Comparison of ENCODE assay signal across 12 mouse cellular contexts in genomic region chr3:66172907-66173306, GRCm38 (mm10). TPM values are rescaled to one million over a fixed set of nuclear protein-coding genes. Genes with fewer than 3 reads are reported as not detected.
A peak's percentile ranks its signal among the peaks of the same experiment; 100 is the strongest.
DNase-seq lines count a peak whose midpoint lies in the region.
"Had no signal": no experiment of that assay in that cellular context is flagged by ENCODE, and none has a peak within 500 bp of the region (broad histone marks: within the 10 kb centered on the region; RNA-seq: fewer than 3 reads in every experiment).

No protein-coding gene starts in this region.

- DNase-seq in gastrocnemius, postnatal 14 days = peak; percentile 5
- no peak for DNase-seq in gastrocnemius, postnatal 10 days
- peak; percentile 37 for DNase-seq in left cerebral cortex, postnatal 4 days
- DNase-seq in left cerebral cortex, adult 11 months (ENCODE audit: low spot score) = no peak
- DNase-seq in NIH3T3 (ENCODE audit: low read depth) = peak; percentile 84
- DNase-seq in fibroblast of lung, adult 2 months (ENCODE audit: low read depth) = peak; percentile 86
- DNase-seq in neural tube, embryonic 10.5 days (ENCODE audit: extremely low spot score, low spot score) = no peak
- DNase-seq in frontal cortex, postnatal 14 days (ENCODE audit: low spot score in 2 of 2) = no peak
- DNase-seq: adrenal gland, postnatal 10 days; gastrocnemius, adult 2 months; kidney, postnatal 10 days; spleen, adult 18-20 months had no signal

- intact Hi-C loops in gastrocnemius, postnatal 14 days (cut with DNase I; ENCODE audit: low total_unique reads) = no loop called here
- intact Hi-C loops in left cerebral cortex, postnatal 4 days (cut with DNase I) = no loop called here

RNA-seq across cellular contexts. Expression of gene Ptx3, which starts 46.8 kb away (rescaled TPM):
- 1 to 10 TPM; 3.8 to 8.6 TPM for total RNA-seq in gastrocnemius, postnatal 14 days (2021)
- 1 to 10 TPM; 7.7 to 9.3 TPM for total RNA-seq in gastrocnemius, postnatal 10 days (2021)
- 1 to 10 TPM; 6.0 to 7.7 TPM for total RNA-seq in left cerebral cortex, postnatal 4 days (2021)

Comparison
In these comparisons a context has a peak if more than half of its experiments do, and no peak if none do; other contexts are left out.
1. DNase-seq: peak in gastrocnemius, postnatal 14 days (single experiment), left cerebral cortex, postnatal 4 days (single experiment), NIH3T3 (single experiment) and fibroblast of lung, adult 2 months (single experiment); none in gastrocnemius, postnatal 10 days (single experiment), left cerebral cortex, adult 11 months (single experiment), neural tube, embryonic 10.5 days (single experiment) and frontal cortex, postnatal 14 days (0 of 2).